Comparison of ENCODE assay signal across 28 mouse cellular contexts in the genomic region with DNA sequence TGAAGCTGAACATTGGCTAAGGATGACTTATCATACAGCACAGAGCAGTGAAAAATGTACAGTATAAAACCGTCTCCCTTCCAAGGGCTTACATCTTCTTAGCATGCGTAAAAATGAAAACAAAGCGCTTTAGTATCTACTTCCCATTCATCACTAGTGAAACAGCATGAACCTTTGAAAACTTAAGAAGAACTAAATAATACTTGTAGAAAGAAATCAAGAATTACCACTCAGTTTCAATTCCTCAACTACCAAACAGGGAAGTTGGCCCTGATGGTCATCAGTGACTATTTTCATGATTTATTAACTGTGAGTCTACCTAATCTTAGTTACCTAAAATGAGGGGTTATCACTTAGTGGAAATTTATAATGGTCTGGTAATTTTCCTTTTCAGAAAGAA. TPM values are rescaled to one million over a fixed set of nuclear protein-coding genes. Genes with fewer than 3 reads are reported as not detected.
A peak's percentile ranks its signal among the peaks of the same experiment; 100 is the strongest.
DNase-seq lines count a peak whose midpoint lies in the region; ATAC-seq and TF ChIP-seq lines count a peak whose summit lies in the region.
"Had no signal": no experiment of that assay in that cellular context is flagged by ENCODE, and none has a peak within 500 bp of the region (broad histone marks: within the 10 kb centered on the region; RNA-seq: fewer than 3 reads in every experiment).

No protein-coding gene starts in this region.

- H3K27ac ChIP-seq in liver, adult 2 months (replicated peaks; ENCODE audit: insufficient read depth, low read depth, low read length) = no peak overlapping the region
- H3K27ac ChIP-seq: gastrocnemius, adult 2 months; heart, embryonic 10.5 days; heart, embryonic 13.5 days; hindbrain, embryonic 14.5 days; hindbrain, postnatal 0 days had no signal

- no peaks in the 10 kb centered on the region for H3K79me2 ChIP-seq in liver, adult 2 months (ENCODE audit: control insufficient read depth, insufficient read depth, low read length)

- H3K36me3 ChIP-seq in liver, adult 2 months (ENCODE audit: control insufficient read depth, insufficient read depth, low read length) = no peaks in the 10 kb centered on the region
- H3K36me3 ChIP-seq: G1E had no signal

- no peak for TF ChIP-seq CTCF in liver, adult 2 months (IDR thresholded peaks at IDR 0.05; ENCODE audit: low read depth, low read length)

- no peak overlapping the region for H3K9ac ChIP-seq in liver, adult 2 months (ENCODE audit: low read depth, low read length)
- H3K9ac ChIP-seq: forebrain, postnatal 0 days; heart, embryonic 13.5 days; hindbrain, embryonic 14.5 days had no signal

- 91% methylated on average over 3 of the region's 3 CpGs for WGBS in liver, adult 2 months

- TF ChIP-seq POLR2A in liver, adult 2 months (IDR thresholded peaks at IDR 0.05; ENCODE audit: extremely low read depth, insufficient read depth, low read length) = no peak

- no peaks in the 10 kb centered on the region for H3K27me3 ChIP-seq in liver, adult 2 months (ENCODE audit: control insufficient read depth, insufficient read depth, low read length)
- H3K27me3 ChIP-seq: CH12.LX; heart, embryonic 13.5 days; Patski had no signal

- DNase-seq in liver, adult 2 months (ENCODE audit: extremely low read depth, low read depth, low spot score) = peak; percentile 16
- DNase-seq in liver = no peak
- DNase-seq in heart, adult 9 months (ENCODE audit: low spot score in 2 of 2) = no peak
- no peak for DNase-seq in urinary bladder, postnatal 10 days (ENCODE audit: low spot score)
- DNase-seq: adrenal gland, postnatal 10 days; adrenal gland, postnatal 36 days; B cell, adult 2 months; cerebellum, adult 11 months; cerebellum, adult 2 months; cerebellum, postnatal 10 days; cerebellum, postnatal 36 days; forebrain, postnatal 0 days; gastrocnemius, adult 2 months; gastrocnemius, postnatal 14 days; heart, adult 18-20 months; heart, postnatal 14 days; heart, postnatal 4 days had no signal

- no peak overlapping the region for H3K4me3 ChIP-seq in liver, adult 2 months (ENCODE audit: insufficient read depth, low read depth, low read length)
- H3K4me3 ChIP-seq: gastrocnemius, adult 2 months; heart, embryonic 10.5 days; heart, embryonic 13.5 days had no signal

- H3K4me1 ChIP-seq in liver, adult 2 months (ENCODE audit: control insufficient read depth, insufficient read depth, low read length) = no peaks in the 10 kb centered on the region
- H3K4me1 ChIP-seq: heart, embryonic 10.5 days; heart, embryonic 13.5 days had no signal

- peak; percentile 87 for ATAC-seq in granulocyte monocyte progenitor cell, adult 5-6 weeks (replicated peaks; ENCODE audit: poor library complexity, severe bottlenecking)
- ATAC-seq in megakaryocyte progenitor cell, adult 5-6 weeks (replicated peaks; ENCODE audit: poor library complexity) = peak; percentile 80
- ATAC-seq: forebrain, embryonic 14.5 days; forebrain, postnatal 0 days; hindbrain, postnatal 0 days; inflammation-experienced regulatory T-cells, adult 6 months; Patski had no signal

RNA-seq across cellular contexts. Expression of a gene that starts 41.8 kb away (rescaled TPM):
- total RNA-seq in liver, adult 2 months (2014; rRNA removed) = 1.6 and 3.1 TPM in 2 replicates
- polyA plus RNA-seq in liver, adult 2 months (2012; rRNA removed) = 0.30 and 0.80 TPM in 2 replicates
- total RNA-seq in granulocyte monocyte progenitor cell, adult 5-6 weeks (2014; fragmentation: Nextera tagmentation) = 6.6 and 10.4 TPM in 2 replicates
- 13.4 and 14.6 TPM in 2 replicates for total RNA-seq in granulocyte monocyte progenitor cell, adult 5-6 weeks (2017)
- 6.3 and 7.3 TPM in 2 replicates for total RNA-seq in megakaryocyte progenitor cell, adult 5-6 weeks (2015)
- 8.4 and 14.8 TPM in 2 replicates for total RNA-seq in megakaryocyte progenitor cell, adult 5-6 weeks (2017)
- total RNA-seq: CH12.LX had no signal
